Mouse (Mus musculus) heart, postnatal 4 days (tissue): ENCODE measurements around the gene Foxp1. TPM values are rescaled to one million over a fixed set of nuclear protein-coding genes. Genes with fewer than 3 reads are reported as not detected.

Experiments used
- DNase-seq: peaks from one replicate; pipeline ENCODE4 v3.0.0; 2021
- microRNA-seq, 2 experiments: library from miRNA; unstranded; fragments of <30 nt; microRNA quantifications; one replicate each; pipeline ENCODE4 v1.2.0; 2021 to 2022
- total RNA-seq, 2 experiments: library from RNA; stranded (reverse); gene quantifications; 2 replicates each; pipeline ENCODE4 v1.2.3; 2021

The Foxp1 gene
- total RNA-seq, 2 experiments from 2014 or later, result 66.1 to 67.0 TPM

DNA sequence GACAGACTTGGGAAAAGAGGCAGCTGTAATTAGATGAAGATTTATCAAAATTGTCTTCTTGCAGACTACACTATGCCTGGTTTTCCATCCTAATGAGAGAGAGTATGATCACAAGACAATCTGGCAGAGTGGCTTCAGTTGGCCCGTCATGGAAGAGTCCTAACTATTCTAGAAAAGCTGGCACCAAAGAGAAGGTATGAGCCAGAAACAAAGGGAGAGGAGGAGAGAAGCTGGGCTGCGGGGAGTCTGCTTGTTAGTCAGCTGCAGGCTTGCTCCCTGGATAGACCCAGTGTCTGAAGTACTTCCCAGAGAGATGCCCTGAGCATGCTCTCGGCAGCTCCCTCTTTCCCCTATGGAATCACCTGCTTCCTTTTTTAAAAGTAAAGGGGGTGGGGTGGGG is 586.1 kb downstream of the Foxp1 start:
- DNase-seq, result no peak

DNA sequence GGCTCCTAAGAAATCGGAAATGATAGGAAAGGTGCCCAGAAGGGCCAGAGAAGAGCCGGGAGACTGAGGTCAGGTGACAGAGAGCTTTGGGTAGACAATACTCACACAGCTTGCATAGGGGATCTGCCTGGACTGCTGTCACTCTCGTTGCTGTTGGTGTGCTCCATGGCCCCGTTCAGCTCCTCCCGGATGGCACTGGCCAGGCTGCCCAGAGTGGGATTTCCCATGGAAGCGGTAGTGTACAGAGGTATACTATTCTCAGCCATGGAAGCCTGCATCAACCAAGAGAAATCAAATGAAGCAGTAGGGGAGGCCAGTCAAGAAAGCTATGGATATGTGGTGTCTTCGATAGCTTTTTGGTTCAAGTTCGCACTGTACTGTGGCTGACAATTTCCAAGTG is 587.4 kb downstream of the Foxp1 start:
- no peak for DNase-seq

GRCm38 (mm10) chr6:98934381-98934780 is 588.1 kb downstream of the Foxp1 start:
- DNase-seq, result no peak

DNA sequence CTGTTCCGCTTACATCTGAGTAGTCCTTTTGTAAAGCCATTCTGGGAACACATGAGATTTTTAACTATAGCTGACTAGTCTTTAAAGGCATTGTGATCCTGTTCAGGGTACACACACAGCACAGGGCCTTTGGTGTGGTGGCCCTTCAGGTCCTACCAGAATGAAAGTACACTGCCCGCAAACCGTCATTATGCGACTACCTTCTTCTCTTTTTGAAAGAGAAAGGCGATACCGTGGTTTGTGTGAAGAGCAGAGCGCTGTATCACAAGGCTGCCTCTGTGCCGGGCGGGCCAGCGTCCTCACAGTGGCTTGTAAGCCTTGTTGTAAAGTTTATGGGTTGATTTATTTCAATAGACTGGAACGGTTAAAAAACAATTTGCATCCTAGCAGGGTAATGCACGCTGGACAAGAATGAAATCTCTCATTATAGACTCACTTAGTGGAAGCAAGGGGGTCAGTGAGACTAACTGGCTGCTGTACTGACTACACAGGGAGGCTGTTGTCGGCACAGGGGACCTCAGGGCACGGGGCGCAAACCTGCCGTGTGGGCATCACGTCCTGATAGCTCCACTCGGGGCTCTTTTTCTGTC is 589.3 kb downstream of the Foxp1 start:
- no peak for DNase-seq

- no peak for DNase-seq
These were observed 590.5 kb downstream of the Foxp1 start for GRCm38 (mm10) chr6:98931881-98932540.

DNA sequence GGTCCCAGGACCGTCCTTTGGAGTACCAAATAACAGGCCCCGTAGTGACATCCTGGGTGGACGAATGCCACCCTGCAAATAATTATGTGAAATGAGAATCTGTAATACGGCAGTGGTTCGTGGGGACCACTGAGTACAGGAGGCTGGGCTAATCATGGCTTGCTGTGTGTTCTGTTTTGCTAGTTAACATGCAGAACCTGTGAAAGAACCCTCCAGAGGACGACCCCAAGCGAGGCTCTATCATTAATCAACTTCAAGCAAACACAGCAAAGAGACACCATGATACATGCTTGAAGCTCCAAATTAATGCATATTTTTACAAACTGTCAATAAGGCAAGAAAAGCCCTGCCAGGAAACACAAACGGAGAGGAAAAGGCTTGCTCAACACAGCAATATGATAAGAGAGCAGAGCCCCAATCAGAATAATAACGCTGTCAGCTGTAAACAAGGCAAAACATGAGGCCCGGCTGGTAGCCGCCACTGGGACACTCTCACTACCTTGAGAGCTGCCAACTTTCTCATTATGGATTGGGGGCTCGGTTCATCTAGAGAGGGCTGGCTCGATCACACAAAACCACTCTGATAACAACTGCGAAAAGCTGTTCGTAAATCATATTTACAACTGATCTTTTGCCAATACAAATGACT is 591.7 kb downstream of the Foxp1 start:
- no peak for DNase-seq

GRCm38 (mm10) chr6:98928365-98928764 is 594.2 kb downstream of the Foxp1 start:
- DNase-seq, result no peak

- DNase-seq, result no peak
These were observed 621.3 kb downstream of the Foxp1 start for GRCm38 (mm10) chr6:98901259-98901658.

GRCm38 (mm10) chr6:98878208-98878607 is 644.3 kb downstream of the Foxp1 start:
- no peak for DNase-seq

DNA sequence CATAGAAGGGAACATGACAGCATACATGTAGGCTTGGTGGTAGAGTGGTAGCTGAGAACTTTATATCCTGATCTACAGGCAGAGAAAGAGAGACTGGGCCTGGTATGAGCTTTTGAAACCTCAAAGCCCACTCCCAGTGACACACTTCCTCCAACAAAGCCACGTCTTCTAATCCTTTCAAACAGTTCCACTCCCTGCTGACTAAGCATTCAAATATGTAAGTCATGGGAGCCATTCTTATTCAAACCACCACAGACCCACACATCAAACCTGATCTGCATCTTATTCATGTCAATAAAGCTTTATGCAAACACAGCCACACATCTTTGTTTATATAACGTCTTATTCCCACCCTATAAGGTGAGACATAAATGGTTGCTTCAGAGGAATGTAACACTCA is 646.1 kb downstream of the Foxp1 start:
- DNase-seq, result no peak

Small RNA genes lying within 50 kb of the gene (microRNA-seq; reads per million reads assigned to microRNA genes)
- 0 reads per million in 2 experiments for gene Gm22328
- gene Gm49348, result 0 reads per million in 2 experiments

Other genes starting within 250 kb of the Foxp1 start
- 10 to 100 TPM; 17.6 to 20.4 TPM for gene Eif4e3, start 144.1 kb upstream of the Foxp1 start, total RNA-seq
- 1 to 10 TPM; 2.5 to 3.4 TPM for gene Gm20696, start 144.1 kb upstream of the Foxp1 start, total RNA-seq
- gene Gpr27, start 170.0 kb upstream of the Foxp1 start, total RNA-seq, result 1 to 10 TPM; 3.0 to 3.9 TPM
- gene Prok2, start 203.7 kb upstream of the Foxp1 start, total RNA-seq, result not detected